Mouse (Mus musculus): Measurements from ENCODE around the gene Tanc1.

DNA sequence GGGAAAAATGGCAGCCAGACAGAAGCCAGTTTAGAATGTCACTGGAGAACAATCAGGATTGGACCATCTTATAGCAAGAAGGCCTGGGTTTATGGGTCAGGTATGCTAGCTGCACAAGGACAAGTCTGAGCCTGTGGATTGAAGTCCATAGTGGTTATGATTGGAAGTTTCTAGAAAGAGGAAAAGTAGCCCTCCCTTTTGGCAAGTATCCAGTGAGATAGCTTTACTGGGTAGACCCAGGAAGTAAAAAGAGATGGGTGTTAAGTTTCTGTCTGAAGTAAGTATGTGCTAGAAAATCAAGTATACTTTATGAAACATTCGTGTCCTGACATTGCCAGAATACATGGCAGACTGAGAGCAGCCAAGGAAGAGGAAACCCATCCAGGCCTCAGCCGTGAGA is 103.2 kb downstream of the Tanc1 start:
- no peak for TF ChIP-seq GATA1 (IDR thresholded peaks at IDR 0.05; ENCODE audit: borderline replicate concordance, low read length)
- no peak for TF ChIP-seq FLI1 (IDR thresholded peaks at IDR 0.05; ENCODE audit: low read length)
